Mouse (Mus musculus): ENCODE measurements at regions not wholly inside any gene's neighbourhood (a gene's known extent, or its start where the extent isn't known, plus 50 kb on each side); places are given as distances from the start of the nearest gene placed in this dataset.

DNA sequence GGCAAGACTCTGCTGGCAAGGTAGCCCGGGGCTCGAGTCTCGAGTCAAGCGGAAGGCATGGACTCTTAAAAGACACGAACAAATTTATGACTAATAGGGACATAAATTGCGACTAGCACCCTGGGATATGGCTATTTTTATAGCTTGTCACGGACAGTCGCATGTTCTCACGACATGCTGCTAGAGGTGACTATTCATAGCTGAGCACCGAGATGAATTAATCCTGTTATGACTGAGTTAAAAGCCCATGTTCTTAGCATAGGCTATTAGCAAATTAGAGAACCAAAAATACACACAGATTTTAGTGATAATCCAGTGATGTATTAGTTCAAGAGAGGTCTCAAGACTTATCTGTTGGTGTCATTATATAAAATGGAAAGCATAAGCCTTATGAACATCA lies 539.2 kb downstream of the Gm19410 start:
- TF ChIP-seq CTCF (IDR thresholded peaks at IDR 0.05; ENCODE audit: control insufficient read depth, insufficient read depth, insufficient replicate concordance, low read depth, low read length): no peak
- TF ChIP-seq POLR2A (IDR thresholded peaks at IDR 0.05; ENCODE audit: control insufficient read depth, low read depth, low read length): no peak

All from testis, adult 2 months (tissue).